Mouse (Mus musculus): Measurements from ENCODE around the gene E330017A01Rik.

Gene E330017A01Rik

GRCm38 (mm10) chr16:58591299-58591698, 47.2 kb downstream of the E330017A01Rik start:
- no peak for DNase-seq (ENCODE audit: low read depth, low spot score)

- DNase-seq (ENCODE audit: low read depth, low spot score) = no peak
These were observed 49.1 kb downstream of the E330017A01Rik start for GRCm38 (mm10) chr16:58589444-58589843.
